Mouse (Mus musculus): ENCODE results near the gene Gpr34. TPM values are rescaled to one million over a fixed set of nuclear protein-coding genes. Genes with fewer than 3 reads are reported as not detected.

Gpr34 gene
- polyA plus RNA-seq, 1 experiment: 1.4 TPM

DNA sequence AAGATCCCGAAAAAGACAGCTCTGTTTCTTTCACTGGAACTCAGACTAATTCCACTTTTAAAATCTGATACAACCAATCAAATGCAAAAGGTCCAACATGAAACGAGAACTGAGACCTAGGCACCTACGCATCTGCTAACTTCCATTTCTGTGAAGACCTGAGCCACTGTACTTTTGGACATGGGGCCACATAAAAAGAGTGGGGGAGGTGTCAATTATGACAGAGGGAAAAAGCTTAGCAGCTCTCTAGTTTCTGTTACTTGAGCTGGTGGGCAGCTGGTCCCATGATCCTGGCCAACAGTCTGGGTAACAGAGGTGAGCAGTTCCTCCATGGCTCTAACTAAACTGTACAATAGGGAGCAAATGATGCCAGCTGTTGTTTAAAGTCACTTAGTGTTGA lies 41.1 kb downstream of the Gpr34 start:
- DNase-seq (ENCODE audit: low read depth): no peak
- TF ChIP-seq CTCF (IDR thresholded peaks at IDR 0.05; ENCODE audit: borderline replicate concordance, extremely low read depth, insufficient read depth, insufficient read length): no peak
- TF ChIP-seq POLR2A (IDR thresholded peaks at IDR 0.05; ENCODE audit: borderline replicate concordance, extremely low read depth, insufficient read depth, insufficient read length, poor library complexity, severe bottlenecking): no peak

DNA sequence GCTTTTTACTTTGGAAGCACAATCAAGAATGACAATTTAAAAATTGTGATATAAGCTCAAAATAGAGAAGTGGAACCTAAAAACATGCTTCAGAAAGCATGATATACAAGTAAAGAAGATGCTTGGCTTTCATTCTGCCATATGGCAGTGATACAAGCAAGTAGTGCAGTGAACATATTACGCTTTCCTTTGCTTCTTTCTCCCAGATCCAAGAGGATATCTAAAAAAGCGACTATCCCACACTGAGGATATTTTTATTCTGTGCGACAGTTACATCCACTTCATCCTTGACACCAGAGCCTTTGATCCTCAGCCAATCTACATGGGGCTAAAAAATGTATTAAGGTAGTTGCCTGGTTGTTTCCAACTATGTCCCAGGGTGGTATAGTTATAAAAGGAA lies 49.9 kb downstream of the Gpr34 start:
- TF ChIP-seq POLR2A (IDR thresholded peaks at IDR 0.05; ENCODE audit: borderline replicate concordance, extremely low read depth, insufficient read depth, insufficient read length, poor library complexity, severe bottlenecking) (no peak), CTCF (IDR thresholded peaks at IDR 0.05; ENCODE audit: borderline replicate concordance, extremely low read depth, insufficient read depth, insufficient read length) (no peak)
- DNase-seq (ENCODE audit: low read depth): no peak

DNA sequence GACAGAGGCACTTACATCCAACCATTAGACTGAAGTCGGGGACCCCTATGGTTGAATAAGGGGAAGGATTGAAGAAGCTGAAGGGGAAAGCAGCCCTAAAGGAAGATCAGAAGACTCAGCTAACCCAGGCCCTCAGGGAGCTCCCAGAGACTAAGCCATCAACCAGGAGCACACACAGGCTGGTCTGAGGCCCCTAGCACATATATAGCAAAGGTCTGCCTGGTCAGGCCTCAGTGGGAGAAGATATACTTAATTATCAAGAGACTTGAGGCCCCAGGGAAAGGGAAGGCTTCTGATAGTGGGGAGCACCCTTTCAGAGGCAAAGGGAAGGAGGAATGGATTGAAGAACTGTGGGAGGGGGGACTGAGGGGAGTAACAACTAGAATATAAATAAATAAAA lies 54.7 kb downstream of the Gpr34 start:
- no peak for TF ChIP-seq POLR2A (IDR thresholded peaks at IDR 0.05; ENCODE audit: borderline replicate concordance, extremely low read depth, insufficient read depth, insufficient read length, poor library complexity, severe bottlenecking)
- no peak for TF ChIP-seq CTCF (IDR thresholded peaks at IDR 0.05; ENCODE audit: borderline replicate concordance, extremely low read depth, insufficient read depth, insufficient read length)
- DNase-seq (ENCODE audit: low read depth): no peak

DNA sequence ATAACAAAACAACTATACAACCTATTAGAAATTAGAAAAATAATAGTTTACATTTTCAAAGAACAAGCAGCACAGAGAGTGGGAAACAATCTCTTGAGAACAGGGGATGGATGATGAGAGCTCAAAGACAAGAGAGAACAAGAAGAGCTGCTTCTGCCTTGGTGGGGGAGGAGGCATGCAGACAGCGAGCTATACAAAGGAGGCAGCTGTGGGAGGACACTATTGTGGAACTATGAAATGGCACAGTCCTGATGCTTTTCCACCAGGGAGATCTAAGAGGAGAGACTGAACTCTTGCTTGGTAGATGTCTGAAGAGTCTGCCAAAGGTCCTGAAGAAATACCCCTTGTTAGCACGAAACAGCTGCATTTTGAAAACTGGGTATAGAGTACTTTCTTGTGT lies 56.5 kb downstream of the Gpr34 start:
- TF ChIP-seq CTCF (IDR thresholded peaks at IDR 0.05; ENCODE audit: borderline replicate concordance, extremely low read depth, insufficient read depth, insufficient read length): no peak
- TF ChIP-seq POLR2A (IDR thresholded peaks at IDR 0.05; ENCODE audit: borderline replicate concordance, extremely low read depth, insufficient read depth, insufficient read length, poor library complexity, severe bottlenecking): no peak
- peak; percentile 18 for DNase-seq (ENCODE audit: low read depth)

Other genes with a start within 250 kb of the Gpr34 start
- 0.34 and 0.53 TPM in 2 replicates for gene Nyx, start 166.0 kb upstream of the Gpr34 start, polyA plus RNA-seq (2012; rRNA removed)
- not detected in 2 replicates for gene Gpr82, start 29.3 kb downstream of the Gpr34 start, polyA plus RNA-seq (2012; rRNA removed)
- gene Cask, start 219.3 kb downstream of the Gpr34 start, polyA plus RNA-seq (2012; rRNA removed): 47.3 and 68.8 TPM in 2 replicates

Measured in brain, embryonic 14.5 days (tissue).